In genomic region chr3:152355361-152355760, GRCm38 (mm10) we compare ENCODE assay signal across 9 mouse cellular contexts. TPM values are rescaled to one million over a fixed set of nuclear protein-coding genes. Genes with fewer than 3 reads are reported as not detected.
DNase-seq lines count a peak whose midpoint lies in the region; ATAC-seq and TF ChIP-seq lines count a peak whose summit lies in the region.
"Had no signal": no experiment of that assay in that cellular context is flagged by ENCODE, and none has a peak within 500 bp of the region (broad histone marks: within the 10 kb centered on the region; RNA-seq: fewer than 3 reads in every experiment).

No protein-coding gene starts in this region.

- intact Hi-C loops in heart, postnatal 36 days (cut with DNase I): no loop called here
- intact Hi-C loops in gastrocnemius, postnatal 14 days (cut with DNase I; ENCODE audit: low total_unique reads): no loop called here

- no peak for TF ChIP-seq CTCF in Patski (IDR thresholded peaks at IDR 0.05)

- peaks cover 24% of the 10 kb centered on the region for H3K36me3 ChIP-seq in heart, embryonic 13.5 days
- H3K36me3 ChIP-seq in liver, embryonic 11.5 days (ENCODE audit: control insufficient read depth, insufficient read depth, low read length): peaks cover 15% of the 10 kb centered on the region; the same call in 1 of the 2 replicates

- no peaks in the 10 kb centered on the region for H3K9me3 ChIP-seq in heart, embryonic 13.5 days
- H3K9me3 ChIP-seq in liver, embryonic 11.5 days (ENCODE audit: control insufficient read depth, low read length): no peaks in the 10 kb centered on the region
- H3K9me3 ChIP-seq: neural tube, embryonic 13.5 days had no signal

- peaks cover 45% of the 10 kb centered on the region for H3K4me1 ChIP-seq in heart, embryonic 13.5 days
- H3K4me1 ChIP-seq in liver, embryonic 11.5 days (replicated peaks; ENCODE audit: control insufficient read depth, insufficient read depth, low read length): peaks cover 20% of the 10 kb centered on the region

- DNase-seq in heart, postnatal 36 days: no peak
- DNase-seq in Patski (ENCODE audit: low read depth, low spot score): no peak
- DNase-seq in liver, embryonic 11.5 days (ENCODE audit: low spot score): no peak
- peak; percentile 42 to 44 for DNase-seq in spleen, postnatal 36 days (ENCODE audit: low spot score in 2 of 2)
- DNase-seq in cerebellum, postnatal 25 days: no peak
- DNase-seq in layer of hippocampus, postnatal 25 days (ENCODE audit: extremely low spot score in 1 of 2, low spot score in 1 of 2): no peak
- DNase-seq in gastrocnemius, postnatal 14 days: no peak

- H3K4me2 ChIP-seq in heart, embryonic 13.5 days: peak overlapping the region; percentile 21; the same call in 1 of the 2 replicates
- peak overlapping the region; percentile 31; the same call in 1 of the 2 replicates for H3K4me2 ChIP-seq in liver, embryonic 11.5 days
- H3K4me2 ChIP-seq: neural tube, embryonic 13.5 days had no signal

- ATAC-seq in heart, embryonic 13.5 days (ENCODE audit: extremely low read depth, insufficient number of reproducible peaks, low FRiP score, low TSS enrichment): peak; percentile 77; the same call in 1 of the 2 replicates
- ATAC-seq in Patski: peak; percentile 49
- peak; percentile 89 for ATAC-seq in liver, embryonic 11.5 days (replicated peaks; ENCODE audit: low FRiP score)

- H3K27me3 ChIP-seq in heart, embryonic 13.5 days (replicated peaks): no peaks in the 10 kb centered on the region
- no peaks in the 10 kb centered on the region for H3K27me3 ChIP-seq in Patski
- no peaks in the 10 kb centered on the region for H3K27me3 ChIP-seq in liver, embryonic 11.5 days (replicated peaks; ENCODE audit: control insufficient read depth, insufficient read depth, low read length)
- H3K27me3 ChIP-seq: neural tube, embryonic 13.5 days had no signal

- CTCF ChIA-PET in Patski (lab: Charles Lee): interaction anchor here (0.8 to 1.5 kb wide), 6 partner anchors 12 to 95 kb away, joined by 3 to 6 read pairs (median 3); no protein-coding TSS in a partner anchor

- 56% methylated on average over 5 of the region's 5 CpGs for WGBS in heart, embryonic 13.5 days
- 32% methylated on average over 5 of the region's 5 CpGs for WGBS in liver, embryonic 11.5 days

- no peak overlapping the region for H3K4me3 ChIP-seq in heart, embryonic 13.5 days
- H3K4me3 ChIP-seq in liver, embryonic 11.5 days (ENCODE audit: low read depth, low read length): no peak overlapping the region
- H3K4me3 ChIP-seq: neural tube, embryonic 13.5 days had no signal

- peak overlapping the region; percentile 44 for H3K27ac ChIP-seq in heart, embryonic 13.5 days (replicated peaks)
- H3K27ac ChIP-seq in liver, embryonic 11.5 days (ENCODE audit: low read depth, low read length): peak overlapping the region; percentile 72; the same call in 1 of the 2 replicates
- H3K27ac ChIP-seq: neural tube, embryonic 13.5 days had no signal

- in situ Hi-C loops in Patski (cut with MboI; ENCODE audit: low pct_unique_long_range_greater_than_20kb): loop anchor here (25.0 kb wide), 1 partner anchor 1557 kb away; the partner anchor contains the start of genes Msh4 and Rabggtb

- H3K9ac ChIP-seq in heart, embryonic 13.5 days: no peak overlapping the region
- H3K9ac ChIP-seq in liver, embryonic 11.5 days (ENCODE audit: low read depth, low read length): 0 out of 2 replicates have a peak overlapping the region, but pooled peaks have one; percentile 12
- H3K9ac ChIP-seq: neural tube, embryonic 13.5 days had no signal

- POLR2A ChIA-PET in Patski (lab: Charles Lee): interaction anchor here (1.4 kb wide), 1 partner anchor 12 kb away, joined by 3 read pairs; no protein-coding TSS in a partner anchor

RNA-seq across cellular contexts. Expression of gene Usp33, which starts 9.1 kb away (rescaled TPM):
- 25.5 and 28.2 TPM in 2 replicates for polyA plus RNA-seq in heart, embryonic 13.5 days (2015; fragmentation: Nextera tagmentation; extraction: Ambion mirVana)
- total RNA-seq in heart, postnatal 36 days (2021): 10 to 100 TPM; 26.3 to 26.4 TPM
- polyA plus RNA-seq in Patski (2021): 90.3 TPM
- 42.0 and 46.1 TPM in 2 replicates for polyA plus RNA-seq in liver, embryonic 11.5 days (2014; fragmentation: Nextera tagmentation; extraction: Ambion mirVana)
- 100 to 1,000 TPM; 116 to 123 TPM for total RNA-seq in layer of hippocampus, postnatal 25 days (2021)
- 10 to 100 TPM; 18.2 to 21.3 TPM for total RNA-seq in gastrocnemius, postnatal 14 days (2021)

RNA-seq across cellular contexts. Expression of gene Miga1, which starts 15.2 kb away (rescaled TPM):
- 10.8 and 12.0 TPM in 2 replicates for polyA plus RNA-seq in heart, embryonic 13.5 days (2015; fragmentation: Nextera tagmentation; extraction: Ambion mirVana)
- 10 to 100 TPM in 1 of 2 experiments, 1 to 10 TPM in 1; 9.3 to 11.3 TPM for total RNA-seq in heart, postnatal 36 days (2021)
- polyA plus RNA-seq in Patski (2021): 12.0 TPM
- 12.4 and 12.7 TPM in 2 replicates for polyA plus RNA-seq in liver, embryonic 11.5 days (2014; fragmentation: Nextera tagmentation; extraction: Ambion mirVana)
- 10 to 100 TPM; 72.0 to 79.1 TPM for total RNA-seq in layer of hippocampus, postnatal 25 days (2021)
- total RNA-seq in gastrocnemius, postnatal 14 days (2021): 1 to 10 TPM; 3.7 to 4.1 TPM

RNA-seq across cellular contexts. Expression of gene Zzz3, which starts 39.9 kb away (rescaled TPM):
- 29.5 and 31.0 TPM in 2 replicates for polyA plus RNA-seq in heart, embryonic 13.5 days (2015; fragmentation: Nextera tagmentation; extraction: Ambion mirVana)
- 10 to 100 TPM; 20.5 to 24.1 TPM for total RNA-seq in heart, postnatal 36 days (2021)
- polyA plus RNA-seq in Patski (2021): 63.4 TPM
- 45.5 and 45.7 TPM in 2 replicates for polyA plus RNA-seq in liver, embryonic 11.5 days (2014; fragmentation: Nextera tagmentation; extraction: Ambion mirVana)
- total RNA-seq in layer of hippocampus, postnatal 25 days (2021): 10 to 100 TPM; 40.4 to 43.1 TPM
- total RNA-seq in gastrocnemius, postnatal 14 days (2021): 10 to 100 TPM; 14.2 to 15.6 TPM

Comparison
In these comparisons a context has a peak if more than half of its experiments do, and no peak if none do; other contexts are left out.
1. DNase-seq: peak in spleen, postnatal 36 days (2 of 2); none in heart, postnatal 36 days (0 of 2), Patski (single experiment), liver, embryonic 11.5 days (single experiment), cerebellum, postnatal 25 days (0 of 2), layer of hippocampus, postnatal 25 days (0 of 2) and gastrocnemius, postnatal 14 days (single experiment).
2. RNA of gene Usp33, which starts 9.1 kb away (total RNA-seq): 116 to 123 TPM in layer of hippocampus, postnatal 25 days; 26.3 to 26.4 TPM in heart, postnatal 36 days and 18.2 to 21.3 TPM in gastrocnemius, postnatal 14 days; every median in the first group is over 4 times any median in the second.
3. RNA of gene Miga1, which starts 15.2 kb away (total RNA-seq): 72.0 to 79.1 TPM in layer of hippocampus, postnatal 25 days; 9.3 to 11.3 TPM in heart, postnatal 36 days and 3.7 to 4.1 TPM in gastrocnemius, postnatal 14 days; every median in the first group is over 4 times any median in the second.
4. Peak in every context shown above with its lines, with median percentiles within 50 percentile points of each other: ATAC-seq.